Mouse (Mus musculus): ENCODE data around the gene Yy2. TPM values are rescaled to one million over a fixed set of nuclear protein-coding genes. Genes with fewer than 3 reads are reported as not detected.

Yy2 gene
- polyA plus RNA-seq, 2 experiments = 2.9 to 3.4 TPM

- no peak for TF ChIP-seq POLR2A (IDR thresholded peaks at IDR 0.05; ENCODE audit: borderline replicate concordance, extremely low read depth, insufficient read depth, insufficient read length)
- Histone ChIP-seq H3K4me3 (replicated peaks; ENCODE audit: low read length) (peak overlapping the region; percentile 56), H3K27ac (replicated peaks; ENCODE audit: low read depth, low read length) (no peak overlapping the region), H3K36me3 (ENCODE audit: control insufficient read depth, insufficient read depth, low read length) (no peaks in the 10 kb centered on the region), H3K9ac (ENCODE audit: low read depth, low read length, severe bottlenecking) (no peak overlapping the region), H3K4me1 (ENCODE audit: control insufficient read depth, insufficient read depth, low read length) (0 out of 2 replicates have a peak, but pooled peaks cover 3% of the 10 kb centered on the region), H3K4me2 (replicated peaks; ENCODE audit: low read depth, low read length, severe bottlenecking) (peak overlapping the region; percentile 49), H3K27me3 (ENCODE audit: control insufficient read depth, insufficient read depth, low read length) (no peaks in the 10 kb centered on the region), H3K9me3 (ENCODE audit: control insufficient read depth, low read length) (no peaks in the 10 kb centered on the region)
- WGBS = 63% methylated on average over 5 of the region's 5 CpGs
- DNase-seq (ENCODE audit: low spot score) = no peak
- no peak for ATAC-seq (ENCODE audit: low FRiP score, low read depth)
These were observed 28.0 kb upstream of the Yy2 start for GRCm38 (mm10) chrX:157596802-157597201.

- Histone ChIP-seq H3K4me1 (ENCODE audit: control insufficient read depth, insufficient read depth, low read length) (0 out of 2 replicates have a peak, but pooled peaks cover 3% of the 10 kb centered on the region), H3K4me3 (replicated peaks; ENCODE audit: low read length) (no peak overlapping the region), H3K4me2 (replicated peaks; ENCODE audit: low read depth, low read length, severe bottlenecking) (no peak overlapping the region), H3K9me3 (ENCODE audit: control insufficient read depth, low read length) (no peaks in the 10 kb centered on the region), H3K36me3 (ENCODE audit: control insufficient read depth, insufficient read depth, low read length) (no peaks in the 10 kb centered on the region), H3K27ac (replicated peaks; ENCODE audit: low read depth, low read length) (no peak overlapping the region), H3K9ac (ENCODE audit: low read depth, low read length, severe bottlenecking) (no peak overlapping the region), H3K27me3 (ENCODE audit: control insufficient read depth, insufficient read depth, low read length) (no peaks in the 10 kb centered on the region)
- DNase-seq (ENCODE audit: low spot score) = no peak
- WGBS = 84% methylated on average over 6 of the region's 6 CpGs
- TF ChIP-seq POLR2A (IDR thresholded peaks at IDR 0.05; ENCODE audit: borderline replicate concordance, extremely low read depth, insufficient read depth, insufficient read length) = no peak
- ATAC-seq (ENCODE audit: low FRiP score, low read depth) = no peak
These were observed 27.1 kb upstream of the Yy2 start for GRCm38 (mm10) chrX:157595927-157596326.

- Histone ChIP-seq H3K4me3 (replicated peaks; ENCODE audit: low read length) (no peak overlapping the region), H3K9ac (ENCODE audit: low read depth, low read length, severe bottlenecking) (no peak overlapping the region), H3K27ac (replicated peaks; ENCODE audit: low read depth, low read length) (no peak overlapping the region), H3K27me3 (ENCODE audit: control insufficient read depth, insufficient read depth, low read length) (no peaks in the 10 kb centered on the region), H3K36me3 (ENCODE audit: control insufficient read depth, insufficient read depth, low read length) (no peaks in the 10 kb centered on the region), H3K9me3 (ENCODE audit: control insufficient read depth, low read length) (no peaks in the 10 kb centered on the region), H3K4me2 (replicated peaks; ENCODE audit: low read depth, low read length, severe bottlenecking) (no peak overlapping the region), H3K4me1 (ENCODE audit: control insufficient read depth, insufficient read depth, low read length) (0 out of 2 replicates have a peak, but pooled peaks cover 3% of the 10 kb centered on the region)
- DNase-seq (ENCODE audit: low spot score) (no peak), ATAC-seq (ENCODE audit: low FRiP score, low read depth) (no peak)
- WGBS = 80% methylated on average over 2 of the region's 2 CpGs
- TF ChIP-seq POLR2A (IDR thresholded peaks at IDR 0.05; ENCODE audit: borderline replicate concordance, extremely low read depth, insufficient read depth, insufficient read length) = no peak
These were observed 25.8 kb upstream of the Yy2 start for GRCm38 (mm10) chrX:157594606-157595005.

GRCm38 (mm10) chrX:157587001-157587400 lies 18.2 kb upstream of the Yy2 start:
- no peak overlapping the region for H3K9ac ChIP-seq (ENCODE audit: low read depth, low read length, severe bottlenecking)
- no peaks in the 10 kb centered on the region for H3K9me3 ChIP-seq (ENCODE audit: control insufficient read depth, low read length)
- DNase-seq (ENCODE audit: low spot score) (no peak), ATAC-seq (ENCODE audit: low FRiP score, low read depth) (no peak)
- no peaks in the 10 kb centered on the region for H3K36me3 ChIP-seq (ENCODE audit: control insufficient read depth, insufficient read depth, low read length)
- WGBS = 89% methylated on average over 5 of the region's 5 CpGs
- H3K4me1 ChIP-seq (ENCODE audit: control insufficient read depth, insufficient read depth, low read length) = no peaks in the 10 kb centered on the region
- H3K4me3 ChIP-seq (replicated peaks; ENCODE audit: low read length) = no peak overlapping the region
- H3K27ac ChIP-seq (replicated peaks; ENCODE audit: low read depth, low read length) = no peak overlapping the region
- H3K27me3 ChIP-seq (ENCODE audit: control insufficient read depth, insufficient read depth, low read length) = no peaks in the 10 kb centered on the region
- TF ChIP-seq POLR2A (IDR thresholded peaks at IDR 0.05; ENCODE audit: borderline replicate concordance, extremely low read depth, insufficient read depth, insufficient read length) = no peak
- no peak overlapping the region for H3K4me2 ChIP-seq (replicated peaks; ENCODE audit: low read depth, low read length, severe bottlenecking)

- Histone ChIP-seq H3K9ac (ENCODE audit: low read depth, low read length, severe bottlenecking) (no peak overlapping the region), H3K27me3 (ENCODE audit: control insufficient read depth, insufficient read depth, low read length) (no peaks in the 10 kb centered on the region), H3K9me3 (ENCODE audit: control insufficient read depth, low read length) (no peaks in the 10 kb centered on the region), H3K4me3 (replicated peaks; ENCODE audit: low read length) (no peak overlapping the region), H3K4me2 (replicated peaks; ENCODE audit: low read depth, low read length, severe bottlenecking) (no peak overlapping the region), H3K36me3 (ENCODE audit: control insufficient read depth, insufficient read depth, low read length) (no peaks in the 10 kb centered on the region), H3K4me1 (ENCODE audit: control insufficient read depth, insufficient read depth, low read length) (no peaks in the 10 kb centered on the region), H3K27ac (replicated peaks; ENCODE audit: low read depth, low read length) (no peak overlapping the region)
- DNase-seq (ENCODE audit: low spot score) (no peak), ATAC-seq (ENCODE audit: low FRiP score, low read depth) (no peak)
- TF ChIP-seq POLR2A (IDR thresholded peaks at IDR 0.05; ENCODE audit: borderline replicate concordance, extremely low read depth, insufficient read depth, insufficient read length) = no peak
These were observed 17.6 kb upstream of the Yy2 start for GRCm38 (mm10) chrX:157586397-157586796.

GRCm38 (mm10) chrX:157579108-157579614 lies 10.4 kb upstream of the Yy2 start:
- Histone ChIP-seq H3K36me3 (ENCODE audit: control insufficient read depth, insufficient read depth, low read length) (no peaks in the 10 kb centered on the region), H3K27me3 (ENCODE audit: control insufficient read depth, insufficient read depth, low read length) (no peaks in the 10 kb centered on the region), H3K9me3 (ENCODE audit: control insufficient read depth, low read length) (no peaks in the 10 kb centered on the region), H3K4me1 (ENCODE audit: control insufficient read depth, insufficient read depth, low read length) (no peaks in the 10 kb centered on the region), H3K4me2 (replicated peaks; ENCODE audit: low read depth, low read length, severe bottlenecking) (no peak overlapping the region), H3K27ac (replicated peaks; ENCODE audit: low read depth, low read length) (no peak overlapping the region), H3K9ac (ENCODE audit: low read depth, low read length, severe bottlenecking) (no peak overlapping the region), H3K4me3 (replicated peaks; ENCODE audit: low read length) (no peak overlapping the region)
- no peak for DNase-seq (ENCODE audit: low spot score)
- TF ChIP-seq POLR2A (IDR thresholded peaks at IDR 0.05; ENCODE audit: borderline replicate concordance, extremely low read depth, insufficient read depth, insufficient read length) = no peak
- 77% methylated on average over 6 of the region's 6 CpGs for WGBS
- no peak for ATAC-seq (ENCODE audit: low FRiP score, low read depth)

Data from limb, embryonic 14.5 days (tissue).